Mouse (Mus musculus): ENCODE measurements around the gene Snx18.

Snx18 gene

GRCm38 (mm10) chr13:113553603-113554230, 64.6 kb downstream of the Snx18 start:
- no peak for DNase-seq

- no peak for DNase-seq
These were observed 66.0 kb downstream of the Snx18 start for GRCm38 (mm10) chr13:113552341-113552740.

GRCm38 (mm10) chr13:113550866-113551565, 67.3 kb downstream of the Snx18 start:
- DNase-seq, result no peak

GRCm38 (mm10) chr13:113549021-113549420, 69.3 kb downstream of the Snx18 start:
- DNase-seq, result no peak

GRCm38 (mm10) chr13:113547807-113548426, 70.4 kb downstream of the Snx18 start:
- no peak for DNase-seq

GRCm38 (mm10) chr13:113542374-113542773, 76.0 kb downstream of the Snx18 start:
- DNase-seq, result no peak

Data from thymus, postnatal 25 days (tissue).